Mouse (Mus musculus) left cerebral cortex, adult 11 months (tissue): Measurements from ENCODE around the gene Trub2.
A peak's percentile ranks its signal among the peaks of the same experiment; 100 is the strongest.

Experiments
- DNase-seq: peaks from one replicate; pipeline ENCODE4 v3.0.0; 2022; ENCODE audit warnings: low spot score

The Trub2 gene

GRCm38 (mm10) chr2:29773323-29773722 lies 15.0 kb downstream of the Trub2 start:
- no peak for DNase-seq

GRCm38 (mm10) chr2:29771611-29772461 lies 16.5 kb downstream of the Trub2 start:
- DNase-seq = no peak

- DNase-seq = no peak
These were observed 18.1 kb downstream of the Trub2 start for GRCm38 (mm10) chr2:29770162-29770561.

GRCm38 (mm10) chr2:29768901-29769300 lies 19.4 kb downstream of the Trub2 start:
- no peak for DNase-seq

- no peak for DNase-seq
These were observed 20.2 kb downstream of the Trub2 start for GRCm38 (mm10) chr2:29767976-29768709.

GRCm38 (mm10) chr2:29764831-29765230 lies 23.5 kb downstream of the Trub2 start:
- DNase-seq = peak; percentile 45

GRCm38 (mm10) chr2:29755693-29756092 lies 32.6 kb downstream of the Trub2 start:
- no peak for DNase-seq

- no peak for DNase-seq
These were observed 35.9 kb downstream of the Trub2 start for GRCm38 (mm10) chr2:29752397-29752796.

- no peak for DNase-seq
These were observed 36.8 kb downstream of the Trub2 start, which contains the start of gene Gm13420 for GRCm38 (mm10) chr2:29751497-29751896. Gene Gm13420, minus strand, starts transcription at chr2:29751685.

- no peak for DNase-seq
These were observed 39.8 kb downstream of the Trub2 start for GRCm38 (mm10) chr2:29748499-29748898.

- no peak for DNase-seq
These were observed 40.5 kb downstream of the Trub2 start for GRCm38 (mm10) chr2:29747852-29748251.

- DNase-seq = no peak
These were observed 41.0 kb downstream of the Trub2 start for GRCm38 (mm10) chr2:29747188-29747782.

GRCm38 (mm10) chr2:29744256-29744655 lies 44.0 kb downstream of the Trub2 start:
- no peak for DNase-seq

- DNase-seq = no peak
These were observed 47.1 kb downstream of the Trub2 start for GRCm38 (mm10) chr2:29741207-29741606.

- no peak for DNase-seq
These were observed 48.9 kb downstream of the Trub2 start for GRCm38 (mm10) chr2:29739368-29739767.

- DNase-seq = no peak
These were observed 49.5 kb downstream of the Trub2 start for GRCm38 (mm10) chr2:29738799-29739198.

- DNase-seq = no peak
These were observed 50.9 kb downstream of the Trub2 start for GRCm38 (mm10) chr2:29737209-29737925.

- no peak for DNase-seq
These were observed 52.6 kb downstream of the Trub2 start for GRCm38 (mm10) chr2:29735708-29736107.

GRCm38 (mm10) chr2:29733348-29733747 lies 55.0 kb downstream of the Trub2 start:
- no peak for DNase-seq

- DNase-seq = no peak
These were observed 55.7 kb downstream of the Trub2 start for GRCm38 (mm10) chr2:29732559-29732958.

GRCm38 (mm10) chr2:29731545-29731944 lies 56.8 kb downstream of the Trub2 start:
- DNase-seq = no peak

- no peak for DNase-seq
These were observed 58.8 kb downstream of the Trub2 start for GRCm38 (mm10) chr2:29729500-29729899.
